Mouse (Mus musculus): ENCODE measurements around the gene Fkbp7.

The Fkbp7 gene

DNA sequence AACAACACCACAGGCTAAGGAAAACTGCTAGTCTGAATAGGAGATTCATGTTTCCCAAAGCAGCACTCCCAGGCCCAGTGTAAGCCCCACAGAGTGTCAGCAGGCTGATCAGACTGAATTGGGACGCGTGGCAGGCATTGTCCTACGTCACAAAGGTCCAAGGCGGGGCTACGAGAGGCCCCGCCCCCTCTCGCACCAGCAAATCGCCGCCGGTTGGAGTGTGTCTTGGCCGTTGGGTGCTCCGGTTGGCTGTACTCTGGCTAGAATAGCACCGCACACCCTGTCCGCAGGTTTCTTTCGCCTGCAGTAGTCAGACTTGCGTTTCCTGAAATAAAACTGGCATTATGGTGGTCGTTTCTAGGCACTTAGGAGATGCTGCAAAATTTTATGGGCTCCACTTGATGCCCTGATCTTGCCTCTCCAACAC is at the start of gene Fkbp7:
TSS of gene Fkbp7 (minus strand) at position 151 of the 427 bp plus-strand sequence.
- in situ Hi-C loops (cut with MboI), result no loop called here

DNA sequence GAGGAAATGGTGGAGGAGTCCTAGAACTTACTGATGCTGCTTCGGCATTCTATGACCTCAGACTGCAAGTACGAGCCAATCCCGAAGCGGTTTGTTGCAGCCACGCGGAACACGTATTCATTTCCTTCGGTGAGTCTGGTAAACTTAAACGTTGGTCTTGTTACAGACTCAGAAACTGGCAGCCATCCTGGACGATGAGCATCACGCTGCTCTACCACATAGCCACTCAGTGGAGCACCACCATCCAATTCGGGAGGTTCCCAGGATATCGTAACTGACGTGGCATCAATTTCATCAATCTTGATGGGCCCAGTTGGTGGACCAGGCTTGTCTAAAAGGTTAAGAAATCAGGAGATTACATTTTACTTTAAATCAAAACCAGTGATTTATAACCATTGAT is 46.7 kb upstream of the Fkbp7 start:
- in situ Hi-C loops (cut with MboI), result no loop called here

GRCm38 (mm10) chr2:76714984-76715383 is 42.1 kb upstream of the Fkbp7 start:
- in situ Hi-C loops (cut with MboI), result no loop called here

GRCm38 (mm10) chr2:76708512-76708911 is 35.6 kb upstream of the Fkbp7 start:
- in situ Hi-C loops (cut with MboI), result no loop called here

GRCm38 (mm10) chr2:76705655-76706054 is 32.7 kb upstream of the Fkbp7 start:
- in situ Hi-C loops (cut with MboI), result no loop called here

DNA sequence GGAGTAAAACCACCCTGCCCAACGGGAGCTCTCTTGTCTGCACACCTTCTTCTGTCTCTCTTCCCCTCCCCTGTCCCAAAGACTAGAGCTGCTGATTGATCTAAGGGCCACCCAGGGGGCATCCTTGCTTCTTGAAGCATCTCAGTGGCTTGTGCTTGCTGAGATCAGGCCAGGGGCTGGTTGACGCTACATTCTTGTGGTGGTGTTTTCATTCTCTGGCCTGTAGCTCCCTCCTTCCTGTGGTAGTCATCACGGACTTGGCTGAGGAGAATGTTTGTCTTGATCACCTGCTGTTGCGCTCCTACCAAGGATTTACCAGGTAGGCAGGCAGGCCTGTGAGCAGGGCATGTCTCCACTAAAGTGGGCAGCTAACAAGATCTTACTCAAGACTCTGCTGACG is 29.8 kb upstream of the Fkbp7 start:
- in situ Hi-C loops (cut with MboI), result no loop called here

- in situ Hi-C loops (cut with MboI), result no loop called here
These were observed 29.3 kb upstream of the Fkbp7 start for GRCm38 (mm10) chr2:76702188-76702587.

- in situ Hi-C loops (cut with MboI), result no loop called here
These were observed 22.4 kb upstream of the Fkbp7 start for GRCm38 (mm10) chr2:76695290-76695689.

DNA sequence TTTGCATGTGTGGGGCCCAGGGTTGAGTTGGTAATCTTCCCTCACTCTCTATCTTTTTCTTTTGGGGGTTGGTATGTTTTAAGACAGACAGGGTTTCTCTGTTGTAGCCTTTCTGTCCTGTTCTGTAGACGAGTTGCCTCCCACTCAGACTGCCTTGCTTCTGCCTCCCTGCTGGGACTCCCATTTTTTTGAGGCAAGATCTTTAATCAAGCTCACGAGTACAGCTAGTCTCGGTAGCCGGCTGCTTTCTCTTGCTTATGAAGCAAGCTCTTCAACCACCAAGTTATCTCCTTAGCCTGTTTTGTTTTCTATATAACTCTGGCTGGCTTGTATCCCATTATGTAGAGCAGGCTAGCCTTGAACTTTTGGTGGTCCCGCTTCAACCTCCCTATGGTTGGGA is 20.8 kb upstream of the Fkbp7 start:
- in situ Hi-C loops (cut with MboI), result no loop called here

DNA sequence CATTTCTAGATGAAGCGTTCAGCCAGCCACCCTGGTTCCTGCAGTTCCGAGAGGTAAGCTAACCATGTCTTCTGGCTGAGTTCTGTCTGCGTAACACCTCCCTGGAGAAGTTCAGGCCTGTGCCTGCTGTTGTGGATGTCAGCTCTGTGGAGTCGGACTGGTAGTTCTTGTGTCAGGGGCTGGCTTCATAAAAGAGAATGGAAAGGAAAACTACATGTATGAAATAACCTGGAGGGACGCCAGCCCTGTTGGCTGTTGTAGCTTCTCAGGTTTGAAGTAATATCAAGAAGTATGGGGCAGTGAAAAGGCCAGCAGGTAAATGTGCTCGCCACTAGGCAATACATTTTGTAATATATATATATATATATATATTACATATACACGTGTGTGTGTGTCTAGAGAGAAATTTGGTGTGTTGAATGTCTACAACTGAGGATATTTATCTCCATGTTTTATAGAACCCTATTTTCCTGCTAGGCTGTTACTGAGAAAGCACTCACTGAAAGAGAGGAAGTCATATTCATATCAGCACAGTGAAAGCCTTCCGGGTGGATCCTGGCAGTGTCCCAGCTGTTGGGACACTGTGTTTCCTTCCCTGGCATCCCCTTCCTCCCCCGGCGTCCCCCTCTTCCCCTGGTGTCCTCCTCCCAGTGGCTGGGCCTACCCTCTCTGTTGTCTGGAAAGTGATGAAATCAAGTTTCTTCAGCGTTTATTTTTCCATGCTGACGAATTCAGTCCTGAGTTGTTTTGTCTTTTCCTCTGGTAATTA is 17.7 kb upstream of the Fkbp7 start:
- in situ Hi-C loops (cut with MboI), result no loop called here

GRCm38 (mm10) chr2:76688162-76688561 is 15.2 kb upstream of the Fkbp7 start:
- in situ Hi-C loops (cut with MboI), result no loop called here

DNA sequence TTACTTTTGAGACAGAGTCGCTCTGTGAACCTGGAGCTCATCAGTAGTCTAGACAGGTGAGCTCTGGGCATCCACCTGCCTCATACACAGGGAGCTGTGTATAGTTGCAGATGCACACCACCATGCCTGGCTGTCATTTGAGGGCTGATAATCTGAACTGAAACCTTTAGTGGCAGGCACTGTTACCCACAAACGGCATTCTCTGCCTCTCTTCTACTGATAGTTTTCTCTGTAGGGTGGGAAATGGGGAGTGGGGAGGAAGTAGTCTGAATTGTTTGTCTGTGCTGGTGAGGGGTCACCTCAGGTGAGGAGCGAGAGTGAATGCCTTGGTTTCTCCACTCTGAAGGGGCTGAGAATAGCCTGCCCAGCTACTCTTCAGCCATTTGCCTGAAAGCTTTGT is 14.7 kb upstream of the Fkbp7 start:
- in situ Hi-C loops (cut with MboI), result no loop called here

DNA sequence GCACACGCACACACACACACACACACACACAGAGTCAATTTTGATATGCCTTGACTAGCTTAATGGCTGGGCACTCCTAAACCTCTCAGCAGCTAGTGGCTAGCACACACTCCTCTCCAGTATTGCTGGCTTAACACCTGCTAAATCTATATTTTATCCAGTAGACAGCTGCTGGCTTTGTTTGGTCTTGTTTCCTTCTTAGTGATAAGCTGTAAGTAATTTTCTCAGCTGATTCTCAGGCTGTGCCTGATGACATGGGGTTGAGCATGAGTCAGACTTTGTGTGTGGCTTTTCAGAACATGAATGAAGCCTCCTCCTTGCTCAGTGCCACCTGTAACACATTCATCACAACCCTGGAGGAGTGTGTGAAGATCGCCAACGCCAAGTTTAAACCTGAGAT is 14.1 kb upstream of the Fkbp7 start:
- in situ Hi-C loops (cut with MboI), result no loop called here

DNA sequence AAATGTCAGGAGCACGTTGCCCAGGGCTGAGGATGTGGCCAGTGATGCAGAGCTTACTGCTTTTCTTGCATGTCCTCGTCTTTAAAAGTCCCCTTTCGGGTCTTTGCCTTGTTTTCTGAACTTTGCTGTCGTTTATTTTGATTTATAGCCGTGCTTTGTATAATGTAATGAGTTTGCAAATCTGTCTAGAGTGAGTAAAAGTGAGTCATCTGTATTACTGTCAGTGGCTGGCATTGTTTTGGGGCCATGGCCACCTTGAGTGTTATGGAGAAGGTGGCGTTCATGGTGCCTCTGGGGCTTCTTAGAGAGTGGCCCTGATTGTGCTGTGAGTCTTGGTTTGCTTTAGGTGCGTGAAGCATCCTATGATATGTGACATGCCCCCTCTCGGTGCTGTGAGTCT is 9.4 kb upstream of the Fkbp7 start:
- in situ Hi-C loops (cut with MboI), result no loop called here

GRCm38 (mm10) chr2:76676401-76677226 is 3.7 kb upstream of the Fkbp7 start:
- in situ Hi-C loops (cut with MboI), result no loop called here

- in situ Hi-C loops (cut with MboI), result no loop called here
These were observed 3.0 kb upstream of the Fkbp7 start for GRCm38 (mm10) chr2:76675949-76676348.

DNA sequence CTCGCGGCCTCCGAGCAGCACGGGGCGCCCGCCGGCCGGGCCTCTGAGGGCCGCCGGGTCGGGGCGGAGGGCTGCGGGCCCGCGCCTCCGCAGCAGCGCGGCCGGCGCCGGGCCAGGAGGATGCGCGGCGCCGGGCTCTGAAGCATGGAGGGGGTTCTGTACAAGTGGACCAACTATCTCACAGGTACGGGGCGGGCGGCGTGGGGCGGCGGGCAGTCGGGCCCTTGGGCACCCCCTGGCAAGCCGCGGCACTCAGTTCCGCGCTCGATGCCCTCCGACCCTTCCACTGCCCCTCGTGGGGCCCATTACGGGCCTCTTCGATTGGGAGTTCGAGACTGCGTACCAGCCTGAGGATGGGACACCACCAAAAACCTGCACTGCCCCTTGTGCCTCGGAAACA is 2.5 kb upstream of the Fkbp7 start:
- in situ Hi-C loops (cut with MboI), result no loop called here

GRCm38 (mm10) chr2:76674725-76675427 is 2.0 kb upstream of the Fkbp7 start, which contains the start of gene Plekha3:
Gene Plekha3, plus strand, starts transcription at chr2:76675281.
- in situ Hi-C loops (cut with MboI), result no loop called here

DNA sequence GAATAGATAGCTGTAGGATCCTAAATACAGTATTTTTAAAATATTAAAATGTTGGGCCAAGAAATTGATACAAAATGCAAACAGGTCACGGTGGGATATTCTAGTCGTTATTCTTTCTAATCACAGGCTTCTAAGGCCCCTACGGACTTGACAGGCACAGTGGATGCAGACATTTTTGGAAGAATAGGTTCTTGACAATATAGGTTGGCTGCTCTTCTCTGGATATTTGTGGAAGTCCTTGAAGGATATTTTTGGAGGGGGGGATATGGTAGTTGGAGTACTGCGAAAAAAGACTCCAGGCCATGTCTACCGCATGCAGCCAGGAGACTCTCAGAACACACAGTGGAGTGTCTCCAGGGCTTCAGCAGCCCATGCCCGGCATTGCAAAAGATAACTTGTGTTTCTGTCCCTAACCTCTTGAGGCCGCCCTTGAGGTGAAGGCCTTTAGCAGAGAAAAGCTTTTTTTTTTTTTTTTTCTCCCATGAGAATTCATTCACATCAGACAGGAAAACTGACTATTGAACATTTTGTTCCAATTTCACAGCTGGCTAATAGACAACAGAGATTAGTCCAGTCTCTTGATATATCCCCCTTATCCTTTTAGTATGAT is 661 bp upstream of the Fkbp7 start:
- in situ Hi-C loops (cut with MboI), result no loop called here

DNA sequence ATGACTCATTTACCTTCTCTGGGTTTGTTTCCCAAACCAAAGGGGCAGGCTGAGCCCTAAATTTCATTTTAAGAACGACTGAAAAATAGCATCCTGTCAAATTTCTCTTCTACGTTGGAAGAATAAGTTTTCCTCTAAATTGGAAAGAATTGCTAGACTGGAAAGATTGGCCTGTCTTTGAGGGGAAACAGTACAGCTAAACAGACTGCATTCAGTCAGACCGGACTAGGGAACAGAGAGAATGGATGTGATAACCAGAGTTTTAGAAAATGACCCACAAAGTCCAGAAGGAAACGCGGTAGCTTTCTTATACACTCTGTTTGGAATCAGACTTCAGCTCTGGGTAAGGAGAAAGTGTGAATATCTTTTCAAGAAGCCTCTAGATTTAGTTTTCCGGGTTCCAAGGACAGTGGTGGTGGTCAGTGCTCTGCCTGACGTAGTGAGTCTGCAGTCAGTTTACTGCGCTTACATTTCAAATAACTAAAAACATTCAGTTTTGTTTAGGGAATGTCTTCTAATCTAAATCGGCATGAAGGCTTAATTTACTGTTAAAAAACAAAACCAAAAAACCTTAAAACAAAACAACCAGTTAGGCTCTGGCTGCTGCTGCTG is 676 bp downstream of the Fkbp7 start:
- in situ Hi-C loops (cut with MboI), result no loop called here

DNA sequence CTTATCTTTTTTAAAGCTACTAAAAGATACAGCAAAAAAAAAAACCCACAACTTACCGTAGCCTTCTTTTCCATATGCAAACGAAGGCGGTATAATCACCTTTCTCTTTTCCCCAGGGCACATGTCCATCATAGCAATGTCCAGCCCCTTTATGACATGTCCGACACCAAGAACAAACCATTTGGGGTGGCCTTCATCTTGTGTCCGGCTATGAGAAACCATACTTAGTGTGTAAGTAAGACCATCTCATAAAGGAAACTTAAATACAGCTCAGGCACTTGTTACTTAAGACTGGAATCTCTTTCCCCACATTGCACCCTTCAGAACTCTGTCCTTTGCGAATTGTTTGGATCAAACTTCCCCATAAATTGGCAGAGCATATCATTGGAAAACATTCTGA is 1.3 kb downstream of the Fkbp7 start:
- in situ Hi-C loops (cut with MboI), result no loop called here

DNA sequence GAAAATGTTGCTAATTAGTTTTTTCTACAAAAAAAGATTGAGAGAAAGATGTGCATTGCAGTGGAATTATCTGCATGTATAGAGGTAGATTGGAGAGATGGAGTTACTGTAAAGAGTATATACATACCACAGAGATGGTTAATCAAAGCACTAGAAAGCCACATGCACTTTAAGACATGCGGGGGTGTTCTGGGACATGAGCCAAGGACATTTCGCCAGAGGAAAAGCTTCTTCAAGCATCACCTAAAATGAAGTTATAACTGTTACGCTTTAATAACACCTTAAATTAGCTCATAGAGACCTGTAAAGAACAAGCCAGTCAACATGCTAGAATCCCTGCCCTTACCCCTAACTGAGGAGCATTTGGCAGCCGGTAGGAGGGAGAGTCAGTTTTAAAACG is 5.7 kb downstream of the Fkbp7 start:
- in situ Hi-C loops (cut with MboI), result no loop called here

Data from mature B cell (primary cell).